Mouse (Mus musculus): ENCODE results near the gene Gm13030. TPM values are rescaled to one million over a fixed set of nuclear protein-coding genes. Genes with fewer than 3 reads are reported as not detected.

Gene Gm13030
- total RNA-seq, 1 experiment = not detected

- H3K9ac ChIP-seq (ENCODE audit: insufficient read depth, low read depth, low read length, poor library complexity, severe bottlenecking) = no peak overlapping the region
- no peak for DNase-seq (ENCODE audit: low read depth, low spot score)
- no peaks in the 10 kb centered on the region for H3K9me3 ChIP-seq (ENCODE audit: control insufficient read depth, insufficient read depth, low read depth, low read length)
- no peak overlapping the region for H3K4me3 ChIP-seq (ENCODE audit: insufficient read depth in 1 of 2, low read depth in 1 of 2, low read length in 2 of 2, poor library complexity in 1 of 2, severe bottlenecking in 1 of 2)
- no peaks in the 10 kb centered on the region for H3K36me3 ChIP-seq (ENCODE audit: control insufficient read depth, insufficient read depth, low read length, poor library complexity, severe bottlenecking)
- TF ChIP-seq MAFK (IDR thresholded peaks at IDR 0.05; ENCODE audit: insufficient read depth, low read depth, low read length) (no peak), ZNF384 (IDR thresholded peaks at IDR 0.05; ENCODE audit: low read depth, low read length) (no peak), ZC3H11A (IDR thresholded peaks at IDR 0.05; ENCODE audit: borderline replicate concordance, low read depth, low read length) (no peak), CHD2 (IDR thresholded peaks at IDR 0.05; ENCODE audit: low read depth, low read length) (no peak), HCFC1 (IDR thresholded peaks at IDR 0.05; ENCODE audit: borderline replicate concordance, insufficient read depth, low read length) (no peak)
- in situ Hi-C loops (cut with MboI; ENCODE audit: low sequenced_read_pairs in 2 of 2, unreplicated experiment in 2 of 2) = no loop called here
- no peak overlapping the region for H3K27ac ChIP-seq (ENCODE audit: insufficient read depth, low read depth, low read length, poor library complexity, severe bottlenecking)
- peaks cover 0 to 6% of the 10 kb centered on the region in 2 experiments; a peak in 2 of 4 replicates for H3K4me1 ChIP-seq (ENCODE audit: control insufficient read depth in 2 of 2, insufficient read depth in 2 of 2, low read length in 2 of 2, poor library complexity in 1 of 2)
These were observed 52.7 kb downstream of the Gm13030 start for GRCm38 (mm10) chr4:138821036-138821435.

Other genes with a start within 250 kb of the Gm13030 start
- gene Vwa5b1, start 238.1 kb downstream of the Gm13030 start, total RNA-seq (2012; rRNA removed) = 0.21 TPM in 1 of 2 replicates, not detected in the other
- gene Pla2g2c, start 149.2 kb downstream of the Gm13030 start, total RNA-seq (2012; rRNA removed) = 0.42 and 0.54 TPM in 2 replicates
- 1.1 and 2.3 TPM in 2 replicates for gene Ubxn10, start 136.8 kb downstream of the Gm13030 start, total RNA-seq (2012; rRNA removed)
- gene Pla2g2f, start 116.3 kb downstream of the Gm13030 start, total RNA-seq (2012; rRNA removed) = 0.21 and 0.22 TPM in 2 replicates
- gene Pla2g2d, start 98.2 kb downstream of the Gm13030 start, total RNA-seq (2012; rRNA removed) = not detected in 2 replicates
- 3.7 and 7.4 TPM in 2 replicates for gene Pla2g5, start 10.5 kb downstream of the Gm13030 start, total RNA-seq (2012; rRNA removed)
- 0.36 and 2.0 TPM in 2 replicates for gene Pla2g2e, start 4.0 kb upstream of the Gm13030 start, total RNA-seq (2012; rRNA removed)
- gene Otud3, start 40.0 kb upstream of the Gm13030 start, total RNA-seq (2012; rRNA removed) = 12.7 and 13.5 TPM in 2 replicates
- 0.22 TPM in 1 of 2 replicates, not detected in the other for gene Rnf186, start 93.1 kb upstream of the Gm13030 start, total RNA-seq (2012; rRNA removed)
- 4.7 and 6.4 TPM in 2 replicates for gene Tmco4, start 98.9 kb upstream of the Gm13030 start, total RNA-seq (2012; rRNA removed)
- gene Htr6, start 201.6 kb upstream of the Gm13030 start, total RNA-seq (2012; rRNA removed) = 0.13 and 0.37 TPM in 2 replicates
- gene Nbl1, start 219.0 kb upstream of the Gm13030 start, total RNA-seq (2012; rRNA removed) = 4.5 and 12.5 TPM in 2 replicates